Mouse (Mus musculus) heart, embryonic 16.5 days (tissue): ENCODE results near the gene Hck. TPM values are rescaled to one million over a fixed set of nuclear protein-coding genes. Genes with fewer than 3 reads are reported as not detected.

Experiments used
- ATAC-seq: fragments of 200-750 bp; cut with Nextera tagmentation; replicated peaks from 2 replicates; pipeline ENCODE4 v1.8.0; 2017; ENCODE audit warnings: moderate number of reproducible peaks; ENCODE audit not compliant: insufficient read depth, low FRiP score; ENCODE audit errors: extremely low read depth
- H3K27ac ChIP-seq: fragments of 300-500 bp; sonication (generic); 2 replicates; pipeline ENCODE4 v1.5.1; 2014; ENCODE audit warnings: mild to moderate bottlenecking, low read length, control low read depth, moderate library complexity
- H3K27me3 ChIP-seq: fragments of 300-500 bp; sonication (generic); 2 replicates; pipeline ENCODE4 v1.6.1; 2014; ENCODE audit warnings: low read length, mixed read lengths; ENCODE audit not compliant: control insufficient read depth, insufficient read depth
- H3K36me3 ChIP-seq: fragments of 300-500 bp; sonication (generic); 2 replicates; pipeline ENCODE4 v1.6.1; 2014; ENCODE audit not compliant: control insufficient read depth, insufficient read depth
- H3K4me1 ChIP-seq: fragments of 300-500 bp; sonication (generic); 2 replicates; pipeline ENCODE4 v1.6.1; 2014; ENCODE audit warnings: low read length, mixed read lengths; ENCODE audit not compliant: control insufficient read depth, insufficient read depth
- H3K4me2 ChIP-seq: fragments of 300-500 bp; sonication (generic); 2 replicates; pipeline ENCODE4 v1.6.1; 2014; ENCODE audit warnings: low read depth, mild to moderate bottlenecking, control low read depth, low read length
- H3K4me3 ChIP-seq: fragments of 300-500 bp; sonication (generic); 2 replicates; pipeline ENCODE4 v1.5.1; 2014; ENCODE audit warnings: mild to moderate bottlenecking, control low read depth, low read length
- H3K9ac ChIP-seq: fragments of 300-500 bp; sonication (generic); 2 replicates; pipeline ENCODE4 v1.6.1; 2014; ENCODE audit warnings: low read length, control low read depth
- H3K9me3 ChIP-seq: fragments of 300-500 bp; sonication (generic); replicated peaks from 2 replicates; pipeline ENCODE4 v1.6.1; 2016; ENCODE audit warnings: low read length; ENCODE audit not compliant: control insufficient read depth
- whole genome bisulfite sequencing: fragments of 180-500 bp; shearing (Covaris S2); extraction: QIAGEN DNeasy Blood & Tissue Kit; methylation state at CpG from one replicate; pipeline ENCODE4 v1.1.7; 2014; 5-methylcytosine and 5-hydroxymethylcytosine counted together
- polyA plus RNA-seq: library from polyadenylated mRNA; unstranded; fragments of >200 nt; fragmentation: Nextera tagmentation; extraction: Ambion mirVana; gene quantifications from 2 replicates; pipeline ENCODE4 v1.2.1, GENCODE M21; 2015

Hck gene
- polyA plus RNA-seq, 1 experiment from 2014 or later = 3.1 TPM

GRCm38 (mm10) chr2:153117051-153117486 lies 8.8 kb downstream of the Hck start:
- Histone ChIP-seq H3K9ac (no peak overlapping the region), H3K4me1 (no peaks in the 10 kb centered on the region), H3K4me3 (no peak overlapping the region), H3K27me3 (no peaks in the 10 kb centered on the region), H3K36me3 (no peaks in the 10 kb centered on the region), H3K27ac (no peak overlapping the region; the same call in 1 of the 2 replicates), H3K9me3 (no peaks in the 10 kb centered on the region), H3K4me2 (no peak overlapping the region)
- 61% methylated on average over 7 of the region's 7 CpGs for WGBS
- no peak for ATAC-seq

GRCm38 (mm10) chr2:153119488-153119887 lies 11.2 kb downstream of the Hck start:
- Histone ChIP-seq H3K4me3 (no peak overlapping the region), H3K9me3 (no peaks in the 10 kb centered on the region), H3K27ac (no peak overlapping the region), H3K4me2 (no peak overlapping the region), H3K27me3 (no peaks in the 10 kb centered on the region), H3K9ac (no peak overlapping the region), H3K36me3 (no peaks in the 10 kb centered on the region), H3K4me1 (no peaks in the 10 kb centered on the region)
- 74% methylated on average over 6 of the region's 6 CpGs for WGBS
- ATAC-seq = no peak

- Histone ChIP-seq H3K9ac (no peak overlapping the region), H3K36me3 (no peaks in the 10 kb centered on the region), H3K4me3 (no peak overlapping the region), H3K27me3 (no peaks in the 10 kb centered on the region), H3K4me1 (no peaks in the 10 kb centered on the region), H3K27ac (no peak overlapping the region), H3K9me3 (no peaks in the 10 kb centered on the region), H3K4me2 (no peak overlapping the region)
- ATAC-seq = no peak
- 70% methylated on average over 8 of the region's 8 CpGs for WGBS
These were observed 11.9 kb downstream of the Hck start for GRCm38 (mm10) chr2:153120126-153120525.

GRCm38 (mm10) chr2:153121821-153122615 lies 13.8 kb downstream of the Hck start:
- no peaks in the 10 kb centered on the region for H3K4me1 ChIP-seq
- H3K27ac ChIP-seq = no peak overlapping the region
- H3K4me3 ChIP-seq = no peak overlapping the region
- no peak overlapping the region for H3K9ac ChIP-seq
- WGBS = 62% methylated on average over 8 of the region's 8 CpGs
- ATAC-seq = no peak
- H3K9me3 ChIP-seq = no peaks in the 10 kb centered on the region
- no peaks in the 10 kb centered on the region for H3K27me3 ChIP-seq
- H3K4me2 ChIP-seq = no peak overlapping the region
- H3K36me3 ChIP-seq = no peaks in the 10 kb centered on the region

GRCm38 (mm10) chr2:153122701-153123100 lies 14.4 kb downstream of the Hck start:
- Histone ChIP-seq H3K36me3 (no peaks in the 10 kb centered on the region), H3K4me2 (no peak overlapping the region), H3K4me3 (no peak overlapping the region), H3K27me3 (no peaks in the 10 kb centered on the region), H3K4me1 (no peaks in the 10 kb centered on the region), H3K9ac (no peak overlapping the region), H3K27ac (no peak overlapping the region), H3K9me3 (no peaks in the 10 kb centered on the region)
- WGBS = 86% methylated on average over 7 of the region's 7 CpGs
- ATAC-seq = no peak

- 42% methylated on average over 5 of the region's 5 CpGs for WGBS
These were observed 17.6 kb downstream of the Hck start for GRCm38 (mm10) chr2:153125875-153126274.

GRCm38 (mm10) chr2:153131019-153131418 lies 22.8 kb downstream of the Hck start:
- no peak overlapping the region for H3K4me3 ChIP-seq
- no peak for ATAC-seq
- H3K4me2 ChIP-seq = no peak overlapping the region
- no peaks in the 10 kb centered on the region for H3K9me3 ChIP-seq
- peaks cover 2% of the 10 kb centered on the region; the same call in 1 of the 2 replicates for H3K4me1 ChIP-seq
- no peaks in the 10 kb centered on the region for H3K27me3 ChIP-seq
- no peak overlapping the region for H3K9ac ChIP-seq
- H3K36me3 ChIP-seq = no peaks in the 10 kb centered on the region
- 24% methylated on average over 6 of the region's 6 CpGs for WGBS
- H3K27ac ChIP-seq = no peak overlapping the region

More at GRCm38 (mm10) chr2:153125875-153126274, 17.6 kb downstream of the Hck start:
- Histone ChIP-seq H3K27me3 (no peaks in the 10 kb centered on the region), H3K4me2 (no peak overlapping the region), H3K4me1 (no peaks in the 10 kb centered on the region), H3K9me3 (no peaks in the 10 kb centered on the region), H3K4me3 (no peak overlapping the region), H3K36me3 (no peaks in the 10 kb centered on the region), H3K9ac (no peak overlapping the region), H3K27ac (no peak overlapping the region)
- no peak for ATAC-seq

- 34% methylated on average over 5 of the region's 5 CpGs for WGBS
- H3K4me1 ChIP-seq = peaks cover 2% of the 10 kb centered on the region; the same call in 1 of the 2 replicates
- H3K9me3 ChIP-seq = no peaks in the 10 kb centered on the region
- no peak overlapping the region for H3K9ac ChIP-seq
- no peak overlapping the region for H3K4me2 ChIP-seq
- ATAC-seq = no peak
- H3K4me3 ChIP-seq = no peak overlapping the region
- H3K27ac ChIP-seq = no peak overlapping the region
- H3K36me3 ChIP-seq = no peaks in the 10 kb centered on the region
- H3K27me3 ChIP-seq = no peaks in the 10 kb centered on the region
These were observed 26.0 kb downstream of the Hck start for GRCm38 (mm10) chr2:153134237-153134636.

- Histone ChIP-seq H3K9ac (no peak overlapping the region), H3K4me1 (peaks cover 9% of the 10 kb centered on the region), H3K4me3 (no peak overlapping the region), H3K4me2 (no peak overlapping the region), H3K36me3 (no peaks in the 10 kb centered on the region), H3K27me3 (no peaks in the 10 kb centered on the region), H3K27ac (no peak overlapping the region), H3K9me3 (no peaks in the 10 kb centered on the region)
- WGBS = 69% methylated on average over 4 of the region's 4 CpGs
- ATAC-seq = no peak
These were observed 27.9 kb downstream of the Hck start for GRCm38 (mm10) chr2:153136211-153136610.
